Mouse (Mus musculus) adrenal gland (tissue): Measurements from ENCODE around the gene Hpcal1.

ENCODE experiments used
- intact Hi-C: fragments of 180-260 bp; cut with DNase I; formaldehyde crosslinking; loops from one replicate; pipeline ENCODE4 v1.15.1; 2025
- long read RNA-seq, 2 experiments: library from polyadenylated mRNA; unstranded; transcript quantifications; one replicate each; pipeline ENCODE4 v2.0.0; 2020; ENCODE audit warnings: borderline replicate concordance in 1 of 2; ENCODE audit not compliant: insufficient replicate concordance in 1 of 2

Gene Hpcal1
- long read RNA-seq, experiment 1, transcript Hpcal1-201 (4 exons, 1,526 nt) = major isoform, 22 of 32 reads
- long read RNA-seq, experiment 1, partial matches to known transcripts = 0 of 32 reads
- long read RNA-seq, experiment 1, other reads (novel, unspliced or antisense) = 9 of 32 reads
- long read RNA-seq, experiment 2, transcript Hpcal1-201 (4 exons, 1,526 nt) = major isoform, 24 of 45 reads
- long read RNA-seq, experiment 2, partial matches to known transcripts = 1 of 45 reads
- long read RNA-seq, experiment 2, other reads (novel, unspliced or antisense) = 20 of 45 reads

GRCm38 (mm10) chr12:17690564-17691281 lies at the start of gene Hpcal1:
Hpcal1 (plus strand) TSS chr12:17690856.
- intact Hi-C loops = no loop called here

GRCm38 (mm10) chr12:17641269-17641668 lies 49.4 kb upstream of the Hpcal1 start:
- intact Hi-C loops = no loop called here

GRCm38 (mm10) chr12:17644385-17645222 lies 46.1 kb upstream of the Hpcal1 start:
- intact Hi-C loops = no loop called here

GRCm38 (mm10) chr12:17646457-17646856 lies 44.2 kb upstream of the Hpcal1 start:
- intact Hi-C loops = no loop called here

GRCm38 (mm10) chr12:17651223-17652095 lies 39.2 kb upstream of the Hpcal1 start:
- intact Hi-C loops = no loop called here

- intact Hi-C loops = no loop called here
These were observed 38.2 kb upstream of the Hpcal1 start for GRCm38 (mm10) chr12:17652216-17653050.

- intact Hi-C loops = no loop called here
These were observed 37.4 kb upstream of the Hpcal1 start for GRCm38 (mm10) chr12:17653051-17653783.

- intact Hi-C loops = no loop called here
These were observed 33.0 kb upstream of the Hpcal1 start for GRCm38 (mm10) chr12:17657561-17658195.

- intact Hi-C loops = no loop called here
These were observed 32.1 kb upstream of the Hpcal1 start for GRCm38 (mm10) chr12:17658521-17658920.

GRCm38 (mm10) chr12:17661483-17661920 lies 29.2 kb upstream of the Hpcal1 start:
- intact Hi-C loops = no loop called here

- intact Hi-C loops = no loop called here
These were observed 26.5 kb upstream of the Hpcal1 start for GRCm38 (mm10) chr12:17663991-17664635.

GRCm38 (mm10) chr12:17665906-17666326 lies 24.7 kb upstream of the Hpcal1 start:
- intact Hi-C loops = no loop called here

- intact Hi-C loops = no loop called here
These were observed 24.0 kb upstream of the Hpcal1 start for GRCm38 (mm10) chr12:17666616-17667015.

- intact Hi-C loops = loop anchor here (10.0 kb wide), 1 partner anchor 121 kb away; no protein-coding TSS in a partner anchor
These were observed 16.9 kb upstream of the Hpcal1 start for GRCm38 (mm10) chr12:17673729-17674128.

GRCm38 (mm10) chr12:17674182-17674812 lies 16.4 kb upstream of the Hpcal1 start:
- intact Hi-C loops = loop anchor here (10.0 kb wide), 1 partner anchor 121 kb away; no protein-coding TSS in a partner anchor

- intact Hi-C loops = loop anchor here (10.0 kb wide), 1 partner anchor 117 kb away; no protein-coding TSS in a partner anchor
These were observed 12.9 kb upstream of the Hpcal1 start for GRCm38 (mm10) chr12:17677743-17678142.

- intact Hi-C loops = loop anchor here (10.0 kb wide), 1 partner anchor 115 kb away; no protein-coding TSS in a partner anchor
These were observed 11.1 kb upstream of the Hpcal1 start for GRCm38 (mm10) chr12:17679571-17679970.
